Comparison of ENCODE assay signal across 12 mouse cellular contexts in genomic region chr5:67221901-67222300, GRCm38 (mm10). TPM values are rescaled to one million over a fixed set of nuclear protein-coding genes. Genes with fewer than 3 reads are reported as not detected.
A peak's percentile ranks its signal among the peaks of the same experiment; 100 is the strongest.
DNase-seq lines count a peak whose midpoint lies in the region; ATAC-seq and TF ChIP-seq lines count a peak whose summit lies in the region.
"Had no signal": no experiment of that assay in that cellular context is flagged by ENCODE, and none has a peak within 500 bp of the region (broad histone marks: within the 10 kb centered on the region; RNA-seq: fewer than 3 reads in every experiment).

No protein-coding gene starts in this region.

- DNase-seq in heart, embryonic 10.5 days (ENCODE audit: low spot score): peak; percentile 17
- no peak for DNase-seq in heart, adult 2 months
- no peak for DNase-seq in frontal cortex, adult 2 months (ENCODE audit: extremely low spot score in 1 of 2, low spot score in 1 of 2)
- no peak for DNase-seq in lung, postnatal 25 days (ENCODE audit: low spot score)
- DNase-seq: cerebellum, adult 11 months; lung, postnatal 36 days had no signal

- TF ChIP-seq CTCF in heart, adult 2 months (IDR thresholded peaks at IDR 0.05): no peak

- 8% methylated on average over 6 of the region's 6 CpGs for WGBS in heart, embryonic 10.5 days
- 13% methylated on average over 6 of the region's 6 CpGs for WGBS in heart, adult 2 months
- 5% methylated on average over 6 of the region's 6 CpGs for WGBS in kidney, embryonic 15.5 days
- 8% methylated on average over 6 of the region's 6 CpGs for WGBS in kidney, embryonic 16.5 days
- WGBS in embryonic facial prominence, embryonic 15.5 days: 6% methylated on average over 6 of the region's 6 CpGs
- WGBS in hindbrain, embryonic 15.5 days: 2% methylated on average over 6 of the region's 6 CpGs

- no peak overlapping the region for H3K4me3 ChIP-seq in heart, embryonic 10.5 days
- no peak overlapping the region for H3K4me3 ChIP-seq in heart, adult 2 months
- H3K4me3 ChIP-seq in kidney, embryonic 15.5 days (replicated peaks): 0 out of 2 replicates have a peak overlapping the region, but pooled peaks have one; percentile 32
- no peak overlapping the region for H3K4me3 ChIP-seq in kidney, embryonic 16.5 days (ENCODE audit: low read length)
- 0 out of 2 replicates have a peak overlapping the region, but pooled peaks have one; percentile 26 for H3K4me3 ChIP-seq in embryonic facial prominence, embryonic 15.5 days (replicated peaks)
- H3K4me3 ChIP-seq in hindbrain, embryonic 15.5 days: no peak overlapping the region
- H3K4me3 ChIP-seq: erythroblast, embryonic 14.5 days had no signal

- no peak for TF ChIP-seq POLR2A in heart, adult 2 months (IDR thresholded peaks at IDR 0.05; ENCODE audit: insufficient read depth, low read depth, low read length)

- no peak overlapping the region for H3K9ac ChIP-seq in heart, adult 2 months (ENCODE audit: low read depth, low read length)
- H3K9ac ChIP-seq in kidney, embryonic 15.5 days: no peak overlapping the region
- no peak overlapping the region for H3K9ac ChIP-seq in kidney, embryonic 16.5 days (replicated peaks; ENCODE audit: low read length)
- H3K9ac ChIP-seq in embryonic facial prominence, embryonic 15.5 days: no peak overlapping the region
- no peak overlapping the region for H3K9ac ChIP-seq in hindbrain, embryonic 15.5 days

- peaks cover 10% of the 10 kb centered on the region for H3K4me1 ChIP-seq in heart, embryonic 10.5 days
- H3K4me1 ChIP-seq in heart, adult 2 months (ENCODE audit: control insufficient read depth, insufficient read depth, low read length): no peaks in the 10 kb centered on the region
- peaks cover 12% of the 10 kb centered on the region for H3K4me1 ChIP-seq in kidney, embryonic 15.5 days
- 0 out of 2 replicates have a peak, but pooled peaks cover 6% of the 10 kb centered on the region for H3K4me1 ChIP-seq in kidney, embryonic 16.5 days (ENCODE audit: insufficient read depth, low read length)
- H3K4me1 ChIP-seq in embryonic facial prominence, embryonic 15.5 days: peaks cover 5% of the 10 kb centered on the region; the same call in 1 of the 2 replicates
- peaks cover 9% of the 10 kb centered on the region for H3K4me1 ChIP-seq in hindbrain, embryonic 15.5 days (replicated peaks)

- H3K79me2 ChIP-seq in heart, adult 2 months (replicated peaks; ENCODE audit: control insufficient read depth, insufficient read depth, low read length): no peaks in the 10 kb centered on the region

- H3K36me3 ChIP-seq in heart, embryonic 10.5 days: no peaks in the 10 kb centered on the region
- H3K36me3 ChIP-seq in heart, adult 2 months (ENCODE audit: control insufficient read depth, insufficient read depth, low read length): no peaks in the 10 kb centered on the region
- H3K36me3 ChIP-seq in kidney, embryonic 15.5 days: no peaks in the 10 kb centered on the region
- H3K36me3 ChIP-seq in kidney, embryonic 16.5 days (ENCODE audit: insufficient read depth, low read length): no peaks in the 10 kb centered on the region
- H3K36me3 ChIP-seq in embryonic facial prominence, embryonic 15.5 days: no peaks in the 10 kb centered on the region
- H3K36me3 ChIP-seq in hindbrain, embryonic 15.5 days: no peaks in the 10 kb centered on the region

- no peaks in the 10 kb centered on the region; the same call in 1 of the 2 replicates for H3K9me3 ChIP-seq in heart, embryonic 10.5 days
- 0 out of 2 replicates have a peak, but pooled peaks cover 4% of the 10 kb centered on the region for H3K9me3 ChIP-seq in kidney, embryonic 15.5 days (replicated peaks)
- H3K9me3 ChIP-seq in kidney, embryonic 16.5 days (ENCODE audit: low read length): peaks cover 7% of the 10 kb centered on the region
- no peaks in the 10 kb centered on the region for H3K9me3 ChIP-seq in embryonic facial prominence, embryonic 15.5 days (replicated peaks)
- H3K9me3 ChIP-seq in hindbrain, embryonic 15.5 days: no peaks in the 10 kb centered on the region

- H3K27ac ChIP-seq in heart, embryonic 10.5 days: no peak overlapping the region
- H3K27ac ChIP-seq in heart, adult 2 months: no peak overlapping the region
- no peak overlapping the region for H3K27ac ChIP-seq in kidney, embryonic 15.5 days
- no peak overlapping the region for H3K27ac ChIP-seq in kidney, embryonic 16.5 days (ENCODE audit: low read length)
- no peak overlapping the region for H3K27ac ChIP-seq in embryonic facial prominence, embryonic 15.5 days (replicated peaks)
- no peak overlapping the region for H3K27ac ChIP-seq in hindbrain, embryonic 15.5 days (replicated peaks)

- peaks cover 99% of the 10 kb centered on the region for H3K27me3 ChIP-seq in heart, embryonic 10.5 days (ENCODE audit: insufficient read depth, poor library complexity, severe bottlenecking)
- H3K27me3 ChIP-seq in heart, adult 2 months (ENCODE audit: control insufficient read depth, insufficient read depth, low read length): peaks cover 27% of the 10 kb centered on the region
- peaks cover 96% of the 10 kb centered on the region for H3K27me3 ChIP-seq in kidney, embryonic 15.5 days
- H3K27me3 ChIP-seq in kidney, embryonic 16.5 days (ENCODE audit: insufficient read depth, low read length): peaks cover 91% of the 10 kb centered on the region
- H3K27me3 ChIP-seq in embryonic facial prominence, embryonic 15.5 days: peaks cover 91% of the 10 kb centered on the region
- peaks cover 91% of the 10 kb centered on the region for H3K27me3 ChIP-seq in hindbrain, embryonic 15.5 days

- TF ChIP-seq EP300 in heart, adult 2 months (IDR thresholded peaks at IDR 0.05; ENCODE audit: insufficient read depth, low read depth, low read length): no peak

- intact Hi-C loops in heart, adult 2 months (cut with DNase I): no loop called here

- no peak for ATAC-seq in kidney, embryonic 15.5 days (replicated peaks; ENCODE audit: low FRiP score)
- ATAC-seq in kidney, embryonic 16.5 days (ENCODE audit: low FRiP score, low TSS enrichment): no peak
- ATAC-seq in embryonic facial prominence, embryonic 15.5 days (ENCODE audit: insufficient number of reproducible peaks, low FRiP score, low TSS enrichment, low read depth): no peak
- no peak for ATAC-seq in hindbrain, embryonic 15.5 days (ENCODE audit: low FRiP score, low read depth)
- ATAC-seq: inflammation-experienced regulatory T-cells, adult 6 months had no signal

- no peak overlapping the region; the same call in 1 of the 2 replicates for H3K4me2 ChIP-seq in kidney, embryonic 15.5 days
- no peak overlapping the region for H3K4me2 ChIP-seq in kidney, embryonic 16.5 days (replicated peaks; ENCODE audit: low read depth, low read length)
- no peak overlapping the region for H3K4me2 ChIP-seq in embryonic facial prominence, embryonic 15.5 days (replicated peaks)
- H3K4me2 ChIP-seq in hindbrain, embryonic 15.5 days: peak overlapping the region; percentile 45

RNA-seq across cellular contexts. Expression of gene Tmem33, which starts 38.5 kb away (rescaled TPM):
- 65.6 and 84.4 TPM in 2 replicates for polyA plus RNA-seq in heart, embryonic 10.5 days (2016; fragmentation: Nextera tagmentation; extraction: Ambion mirVana)
- total RNA-seq in heart, adult 2 months (2021): 10 to 100 TPM; 55.9 to 59.3 TPM
- polyA plus RNA-seq in heart, adult 2 months (2012; rRNA removed): 54.9 and 88.1 TPM in 2 replicates
- 97.9 and 111 TPM in 2 replicates for polyA plus RNA-seq in kidney, embryonic 15.5 days (2015; fragmentation: Nextera tagmentation; extraction: Ambion mirVana)
- polyA plus RNA-seq in kidney, embryonic 16.5 days (2015; fragmentation: Nextera tagmentation; extraction: Ambion mirVana): 113 and 118 TPM in 2 replicates
- 76.1 and 85.2 TPM in 2 replicates for polyA plus RNA-seq in embryonic facial prominence, embryonic 15.5 days (2015; fragmentation: Nextera tagmentation; extraction: Ambion mirVana)
- polyA plus RNA-seq in hindbrain, embryonic 15.5 days (2015; fragmentation: Nextera tagmentation; extraction: Ambion mirVana): 77.6 and 82.5 TPM in 2 replicates
- polyA plus RNA-seq in frontal cortex, adult 2 months (2012; rRNA removed): 49.0 and 58.1 TPM in 2 replicates

Comparison
In these comparisons a context has a peak if more than half of its experiments do, and no peak if none do; other contexts are left out.
1. H3K4me3 ChIP-seq: peak in kidney, embryonic 15.5 days (single experiment) and embryonic facial prominence, embryonic 15.5 days (single experiment); none in heart, embryonic 10.5 days (single experiment), heart, adult 2 months (single experiment), kidney, embryonic 16.5 days (single experiment) and hindbrain, embryonic 15.5 days (single experiment).